Mouse (Mus musculus): Measurements from ENCODE around the gene Ddo. TPM values are rescaled to one million over a fixed set of nuclear protein-coding genes. Genes with fewer than 3 reads are reported as not detected.

Ddo gene
- polyA plus RNA-seq, 1 experiment from 2014 or later: 0.92 TPM

- Histone ChIP-seq H3K9me3 (replicated peaks; ENCODE audit: control insufficient read depth, low read length) (no peaks in the 10 kb centered on the region), H3K36me3 (ENCODE audit: control insufficient read depth, insufficient read depth, low read length) (no peaks in the 10 kb centered on the region), H3K4me2 (ENCODE audit: low read depth, low read length) (no peak overlapping the region), H3K27me3 (ENCODE audit: control insufficient read depth, insufficient read depth, low read length) (no peaks in the 10 kb centered on the region), H3K4me3 (replicated peaks; ENCODE audit: low read length) (no peak overlapping the region), H3K4me1 (ENCODE audit: control insufficient read depth, insufficient read depth, low read length) (0 out of 2 replicates have a peak, but pooled peaks cover 3% of the 10 kb centered on the region), H3K9ac (ENCODE audit: low read length) (no peak overlapping the region), H3K27ac (ENCODE audit: low read length) (no peak overlapping the region)
- 78% methylated on average over 9 of the region's 9 CpGs for WGBS
- ATAC-seq (ENCODE audit: insufficient read depth, low FRiP score): no peak
These were observed 1.1 kb downstream of the Ddo start for GRCm38 (mm10) chr10:40630961-40631360.

- Histone ChIP-seq H3K27ac (ENCODE audit: low read length) (no peak overlapping the region), H3K4me3 (replicated peaks; ENCODE audit: low read length) (no peak overlapping the region), H3K9me3 (replicated peaks; ENCODE audit: control insufficient read depth, low read length) (no peaks in the 10 kb centered on the region), H3K4me1 (ENCODE audit: control insufficient read depth, insufficient read depth, low read length) (0 out of 2 replicates have a peak, but pooled peaks cover 3% of the 10 kb centered on the region), H3K4me2 (ENCODE audit: low read depth, low read length) (no peak overlapping the region), H3K36me3 (ENCODE audit: control insufficient read depth, insufficient read depth, low read length) (no peaks in the 10 kb centered on the region), H3K27me3 (ENCODE audit: control insufficient read depth, insufficient read depth, low read length) (no peaks in the 10 kb centered on the region), H3K9ac (ENCODE audit: low read length) (no peak overlapping the region)
- ATAC-seq (ENCODE audit: insufficient read depth, low FRiP score): no peak
- 89% methylated on average over 3 of the region's 3 CpGs for WGBS
These were observed 2.3 kb downstream of the Ddo start for GRCm38 (mm10) chr10:40632087-40632486.

- Histone ChIP-seq H3K27me3 (ENCODE audit: control insufficient read depth, insufficient read depth, low read length) (peaks cover 2% of the 10 kb centered on the region; the same call in 1 of the 2 replicates), H3K4me3 (replicated peaks; ENCODE audit: low read length) (no peak overlapping the region), H3K27ac (ENCODE audit: low read length) (0 out of 2 replicates have a peak overlapping the region, but pooled peaks have one; percentile 21), H3K9ac (ENCODE audit: low read length) (no peak overlapping the region), H3K4me2 (ENCODE audit: low read depth, low read length) (no peak overlapping the region), H3K9me3 (replicated peaks; ENCODE audit: control insufficient read depth, low read length) (no peaks in the 10 kb centered on the region), H3K4me1 (ENCODE audit: control insufficient read depth, insufficient read depth, low read length) (peaks cover 6% of the 10 kb centered on the region; the same call in 1 of the 2 replicates), H3K36me3 (ENCODE audit: control insufficient read depth, insufficient read depth, low read length) (no peaks in the 10 kb centered on the region)
- ATAC-seq (ENCODE audit: insufficient read depth, low FRiP score): no peak
- 33% methylated on average over 10 of the region's 10 CpGs for WGBS
These were observed 7.5 kb downstream of the Ddo start for GRCm38 (mm10) chr10:40637331-40637730.

- no peak; the same call in 1 of the 2 replicates for ATAC-seq (ENCODE audit: insufficient read depth, low FRiP score)
- Histone ChIP-seq H3K4me3 (replicated peaks; ENCODE audit: low read length) (no peak overlapping the region), H3K27me3 (ENCODE audit: control insufficient read depth, insufficient read depth, low read length) (peaks cover 2% of the 10 kb centered on the region; the same call in 1 of the 2 replicates), H3K27ac (ENCODE audit: low read length) (no peak overlapping the region), H3K36me3 (ENCODE audit: control insufficient read depth, insufficient read depth, low read length) (no peaks in the 10 kb centered on the region), H3K4me1 (ENCODE audit: control insufficient read depth, insufficient read depth, low read length) (peaks cover 6% of the 10 kb centered on the region; the same call in 1 of the 2 replicates), H3K9me3 (replicated peaks; ENCODE audit: control insufficient read depth, low read length) (no peaks in the 10 kb centered on the region), H3K4me2 (ENCODE audit: low read depth, low read length) (no peak overlapping the region), H3K9ac (ENCODE audit: low read length) (no peak overlapping the region)
- WGBS: 59% methylated on average over 7 of the region's 7 CpGs
These were observed 8.5 kb downstream of the Ddo start for GRCm38 (mm10) chr10:40638276-40638675.

- H3K9ac ChIP-seq (ENCODE audit: low read length): no peak overlapping the region
- no peak for ATAC-seq (ENCODE audit: insufficient read depth, low FRiP score)
- H3K4me1 ChIP-seq (ENCODE audit: control insufficient read depth, insufficient read depth, low read length): peaks cover 6% of the 10 kb centered on the region; the same call in 1 of the 2 replicates
- no peaks in the 10 kb centered on the region for H3K36me3 ChIP-seq (ENCODE audit: control insufficient read depth, insufficient read depth, low read length)
- H3K4me2 ChIP-seq (ENCODE audit: low read depth, low read length): no peak overlapping the region
- H3K27me3 ChIP-seq (ENCODE audit: control insufficient read depth, insufficient read depth, low read length): peaks cover 2% of the 10 kb centered on the region; the same call in 1 of the 2 replicates
- no peak overlapping the region for H3K4me3 ChIP-seq (replicated peaks; ENCODE audit: low read length)
- 72% methylated on average over 26 of the region's 26 CpGs for WGBS
- H3K27ac ChIP-seq (ENCODE audit: low read length): no peak overlapping the region
- no peaks in the 10 kb centered on the region for H3K9me3 ChIP-seq (replicated peaks; ENCODE audit: control insufficient read depth, low read length)
These were observed 9.3 kb downstream of the Ddo start for GRCm38 (mm10) chr10:40638823-40639819.

GRCm38 (mm10) chr10:40640406-40640805 is 10.6 kb downstream of the Ddo start:
- no peak overlapping the region for H3K9ac ChIP-seq (ENCODE audit: low read length)
- H3K4me2 ChIP-seq (ENCODE audit: low read depth, low read length): no peak overlapping the region
- H3K4me3 ChIP-seq (replicated peaks; ENCODE audit: low read length): no peak overlapping the region
- peaks cover 6% of the 10 kb centered on the region; the same call in 1 of the 2 replicates for H3K4me1 ChIP-seq (ENCODE audit: control insufficient read depth, insufficient read depth, low read length)
- H3K9me3 ChIP-seq (replicated peaks; ENCODE audit: control insufficient read depth, low read length): no peaks in the 10 kb centered on the region
- no peaks in the 10 kb centered on the region for H3K36me3 ChIP-seq (ENCODE audit: control insufficient read depth, insufficient read depth, low read length)
- no peak overlapping the region for H3K27ac ChIP-seq (ENCODE audit: low read length)
- H3K27me3 ChIP-seq (ENCODE audit: control insufficient read depth, insufficient read depth, low read length): peaks cover 2% of the 10 kb centered on the region; the same call in 1 of the 2 replicates
- 79% methylated on average over 4 of the region's 4 CpGs for WGBS
- no peak for ATAC-seq (ENCODE audit: insufficient read depth, low FRiP score)

- no peak overlapping the region for H3K4me2 ChIP-seq (ENCODE audit: low read depth, low read length)
- peaks cover 6% of the 10 kb centered on the region; the same call in 1 of the 2 replicates for H3K4me1 ChIP-seq (ENCODE audit: control insufficient read depth, insufficient read depth, low read length)
- WGBS: 83% methylated on average over 7 of the region's 7 CpGs
- no peak overlapping the region for H3K9ac ChIP-seq (ENCODE audit: low read length)
- ATAC-seq (ENCODE audit: insufficient read depth, low FRiP score): no peak
- no peaks in the 10 kb centered on the region for H3K9me3 ChIP-seq (replicated peaks; ENCODE audit: control insufficient read depth, low read length)
- no peaks in the 10 kb centered on the region for H3K36me3 ChIP-seq (ENCODE audit: control insufficient read depth, insufficient read depth, low read length)
- H3K4me3 ChIP-seq (replicated peaks; ENCODE audit: low read length): no peak overlapping the region
- no peak overlapping the region for H3K27ac ChIP-seq (ENCODE audit: low read length)
- H3K27me3 ChIP-seq (ENCODE audit: control insufficient read depth, insufficient read depth, low read length): peaks cover 2% of the 10 kb centered on the region; the same call in 1 of the 2 replicates
These were observed 12.1 kb downstream of the Ddo start for GRCm38 (mm10) chr10:40641901-40642300.

GRCm38 (mm10) chr10:40643126-40643525 is 13.3 kb downstream of the Ddo start:
- ATAC-seq (ENCODE audit: insufficient read depth, low FRiP score): no peak
- H3K27me3 ChIP-seq (ENCODE audit: control insufficient read depth, insufficient read depth, low read length): peaks cover 2% of the 10 kb centered on the region; the same call in 1 of the 2 replicates
- peaks cover 5% of the 10 kb centered on the region; the same call in 1 of the 2 replicates for H3K4me1 ChIP-seq (ENCODE audit: control insufficient read depth, insufficient read depth, low read length)
- 84% methylated on average over 5 of the region's 5 CpGs for WGBS
- H3K9me3 ChIP-seq (replicated peaks; ENCODE audit: control insufficient read depth, low read length): peaks cover 7% of the 10 kb centered on the region; the same call in 1 of the 2 replicates
- H3K36me3 ChIP-seq (ENCODE audit: control insufficient read depth, insufficient read depth, low read length): no peaks in the 10 kb centered on the region
- H3K9ac ChIP-seq (ENCODE audit: low read length): no peak overlapping the region
- no peak overlapping the region for H3K4me3 ChIP-seq (replicated peaks; ENCODE audit: low read length)
- no peak overlapping the region for H3K27ac ChIP-seq (ENCODE audit: low read length)
- H3K4me2 ChIP-seq (ENCODE audit: low read depth, low read length): no peak overlapping the region

GRCm38 (mm10) chr10:40644456-40644855 is 14.6 kb downstream of the Ddo start:
- Histone ChIP-seq H3K4me3 (replicated peaks; ENCODE audit: low read length) (no peak overlapping the region), H3K9ac (ENCODE audit: low read length) (no peak overlapping the region), H3K27me3 (ENCODE audit: control insufficient read depth, insufficient read depth, low read length) (peaks cover 2% of the 10 kb centered on the region; the same call in 1 of the 2 replicates), H3K36me3 (ENCODE audit: control insufficient read depth, insufficient read depth, low read length) (no peaks in the 10 kb centered on the region), H3K4me2 (ENCODE audit: low read depth, low read length) (no peak overlapping the region), H3K4me1 (ENCODE audit: control insufficient read depth, insufficient read depth, low read length) (no peaks in the 10 kb centered on the region), H3K27ac (ENCODE audit: low read length) (no peak overlapping the region), H3K9me3 (replicated peaks; ENCODE audit: control insufficient read depth, low read length) (peaks cover 7% of the 10 kb centered on the region; the same call in 1 of the 2 replicates)
- ATAC-seq (ENCODE audit: insufficient read depth, low FRiP score): no peak
- 36% methylated on average over 9 of the region's 9 CpGs for WGBS
